Comparison of ENCODE assay signal across 8 mouse cellular contexts in the genomic region with DNA sequence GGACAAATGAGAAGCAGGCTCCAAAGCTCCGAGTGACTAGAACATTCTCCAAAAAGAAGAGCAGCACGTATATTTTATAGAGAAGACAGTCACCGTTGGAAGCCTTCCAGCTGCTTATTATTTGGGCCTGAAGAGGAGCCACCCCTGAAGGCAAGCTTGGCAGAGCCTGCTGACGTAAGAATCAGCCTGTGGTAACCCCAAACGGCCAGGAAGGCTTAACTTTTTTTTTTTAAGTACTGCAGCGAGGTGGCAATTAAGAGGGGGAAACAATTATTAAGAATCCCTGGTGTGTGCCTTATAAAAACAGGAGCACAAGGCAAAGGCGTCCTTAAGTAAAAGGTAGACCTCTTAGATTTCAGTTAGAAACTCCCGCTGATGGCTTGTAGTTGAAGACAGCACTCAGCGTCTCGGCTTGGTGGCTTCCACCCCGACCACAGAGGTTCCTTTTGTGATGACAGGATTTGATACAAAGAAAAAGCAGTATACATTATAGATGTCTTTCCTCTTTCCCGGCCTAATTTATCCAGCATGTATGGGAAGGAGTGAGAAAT. TPM values are rescaled to one million over a fixed set of nuclear protein-coding genes. Genes with fewer than 3 reads are reported as not detected.
A peak's percentile ranks its signal among the peaks of the same experiment; 100 is the strongest.
DNase-seq lines count a peak whose midpoint lies in the region; ATAC-seq lines count a peak whose summit lies in the region.

No protein-coding gene starts in this region.

- intact Hi-C loops in heart, postnatal 14 days (cut with DNase I) = loop anchor here (5.0 kb wide), 1 partner anchor 60 kb away; no protein-coding TSS in a partner anchor

- H3K4me1 ChIP-seq in heart, embryonic 10.5 days = peaks cover 11% of the 10 kb centered on the region; the same call in 1 of the 2 replicates
- H3K4me1 ChIP-seq in forebrain, embryonic 15.5 days = peaks cover 17% of the 10 kb centered on the region
- H3K4me1 ChIP-seq in midbrain, embryonic 11.5 days (ENCODE audit: control insufficient read depth, insufficient read depth, low read length) = peaks cover 14% of the 10 kb centered on the region; the same call in 1 of the 2 replicates

- no peak for ATAC-seq in forebrain, embryonic 15.5 days (replicated peaks)
- no peak for ATAC-seq in midbrain, embryonic 11.5 days (ENCODE audit: low FRiP score)

- H3K4me2 ChIP-seq in forebrain, embryonic 15.5 days (replicated peaks) = peak overlapping the region; percentile 82
- H3K4me2 ChIP-seq in midbrain, embryonic 11.5 days = peak overlapping the region; percentile 68

- H3K4me3 ChIP-seq in heart, embryonic 10.5 days = peak overlapping the region; percentile 79
- H3K4me3 ChIP-seq in forebrain, embryonic 15.5 days = peak overlapping the region; percentile 66
- peak overlapping the region; percentile 49 for H3K4me3 ChIP-seq in midbrain, embryonic 11.5 days (ENCODE audit: low read depth, low read length)

- H3K9ac ChIP-seq in forebrain, embryonic 15.5 days (replicated peaks) = peak overlapping the region; percentile 66
- peak overlapping the region; percentile 76 for H3K9ac ChIP-seq in midbrain, embryonic 11.5 days (ENCODE audit: low read length)

- H3K27ac ChIP-seq in heart, embryonic 10.5 days = 0 out of 2 replicates have a peak overlapping the region, but pooled peaks have one; percentile 91
- no peak overlapping the region; the same call in 1 of the 2 replicates for H3K27ac ChIP-seq in forebrain, embryonic 15.5 days (replicated peaks)
- no peak overlapping the region for H3K27ac ChIP-seq in midbrain, embryonic 11.5 days (ENCODE audit: low read depth, low read length)

- H3K27me3 ChIP-seq in heart, embryonic 10.5 days (ENCODE audit: insufficient read depth, poor library complexity, severe bottlenecking) = no peaks in the 10 kb centered on the region
- no peaks in the 10 kb centered on the region for H3K27me3 ChIP-seq in forebrain, embryonic 15.5 days
- H3K27me3 ChIP-seq in midbrain, embryonic 11.5 days (ENCODE audit: control insufficient read depth, insufficient read depth, low read length) = no peaks in the 10 kb centered on the region

- no peaks in the 10 kb centered on the region for H3K9me3 ChIP-seq in heart, embryonic 10.5 days
- no peaks in the 10 kb centered on the region for H3K9me3 ChIP-seq in forebrain, embryonic 15.5 days
- no peaks in the 10 kb centered on the region for H3K9me3 ChIP-seq in midbrain, embryonic 11.5 days (ENCODE audit: control insufficient read depth, low read length)

- no peaks in the 10 kb centered on the region for H3K36me3 ChIP-seq in heart, embryonic 10.5 days
- no peaks in the 10 kb centered on the region for H3K36me3 ChIP-seq in forebrain, embryonic 15.5 days
- H3K36me3 ChIP-seq in midbrain, embryonic 11.5 days (ENCODE audit: control insufficient read depth, insufficient read depth, low read length) = no peaks in the 10 kb centered on the region

- 9% methylated on average over 12 of the region's 12 CpGs for WGBS in heart, embryonic 10.5 days
- WGBS in forebrain, embryonic 15.5 days = under 1% methylated on average over 12 of the region's 12 CpGs
- WGBS in midbrain, embryonic 11.5 days = 5% methylated on average over 12 of the region's 12 CpGs

- DNase-seq in heart, embryonic 10.5 days (ENCODE audit: low spot score) = no peak
- no peak for DNase-seq in heart, postnatal 14 days
- DNase-seq in adrenal gland, postnatal 14 days = peak; percentile 70
- DNase-seq in kidney, postnatal 14 days = peak; percentile 33
- peak; percentile 95 for DNase-seq in midbrain, embryonic 11.5 days (ENCODE audit: low spot score, missing footprints)
- DNase-seq in right cerebral cortex, adult 18-20 months = no peak
- DNase-seq in left cerebral cortex, adult 9 months (ENCODE audit: low spot score in 2 of 2) = no peak

RNA-seq across cellular contexts. Expression of a gene that starts 1.0 kb away (rescaled TPM):
- 8.4 and 11.3 TPM in 2 replicates for polyA plus RNA-seq in heart, embryonic 10.5 days (2016; fragmentation: Nextera tagmentation; extraction: Ambion mirVana)
- total RNA-seq in heart, postnatal 14 days (2021) = 10 to 100 TPM; 14.0 to 15.1 TPM
- 46.5 and 50.0 TPM in 2 replicates for total RNA-seq in adrenal gland, postnatal 14 days (2021)
- polyA plus RNA-seq in forebrain, embryonic 15.5 days (2015; fragmentation: Nextera tagmentation; extraction: Ambion mirVana) = 14.0 and 14.1 TPM in 2 replicates
- 8.4 and 10.0 TPM in 2 replicates for polyA plus RNA-seq in midbrain, embryonic 11.5 days (2014; fragmentation: Nextera tagmentation; extraction: Ambion mirVana)

Comparison
In these comparisons a context has a peak if more than half of its experiments do, and no peak if none do; other contexts are left out.
1. DNase-seq: peak in adrenal gland, postnatal 14 days (single experiment), kidney, postnatal 14 days (single experiment) and midbrain, embryonic 11.5 days (single experiment); none in heart, embryonic 10.5 days (single experiment), heart, postnatal 14 days (0 of 2), right cerebral cortex, adult 18-20 months (single experiment) and left cerebral cortex, adult 9 months (0 of 2).
2. Peak in every context shown above with its lines, with median percentiles within 50 percentile points of each other: H3K4me3 ChIP-seq.